Mouse (Mus musculus): ENCODE data around the gene Rnft1. TPM values are rescaled to one million over a fixed set of nuclear protein-coding genes. Genes with fewer than 3 reads are reported as not detected.

The Rnft1 gene
- polyA plus RNA-seq, 1 experiment = 9.3 TPM

GRCm38 (mm10) chr11:86473576-86473975 lies 10.9 kb upstream of the Rnft1 start:
- no peak overlapping the region for H3K27ac ChIP-seq (ENCODE audit: control insufficient read depth, insufficient read depth, low read length)
- H3K27me3 ChIP-seq (ENCODE audit: control insufficient read depth, insufficient read depth, low read length) = no peaks in the 10 kb centered on the region
- H3K4me3 ChIP-seq (ENCODE audit: control insufficient read depth, insufficient read depth, low read length) = no peak overlapping the region
- peaks cover 9% of the 10 kb centered on the region for H3K4me1 ChIP-seq (replicated peaks; ENCODE audit: control insufficient read depth, insufficient read depth, low read length)
- TF ChIP-seq POLR2A (IDR thresholded peaks at IDR 0.05; ENCODE audit: control insufficient read depth, extremely low read depth, insufficient read depth, low read length, poor library complexity) (no peak), CTCF (IDR thresholded peaks at IDR 0.05; ENCODE audit: borderline replicate concordance, control insufficient read depth, extremely low read depth, insufficient read depth, low read length, poor library complexity) (no peak)
- DNase-seq = no peak
- no peaks in the 10 kb centered on the region for H3K36me3 ChIP-seq (ENCODE audit: control insufficient read depth, insufficient read depth, low read length)
- 79% methylated on average over 3 of the region's 3 CpGs for WGBS

- Histone ChIP-seq H3K36me3 (ENCODE audit: control insufficient read depth, insufficient read depth, low read length) (peaks cover 7% of the 10 kb centered on the region; the same call in 1 of the 2 replicates), H3K4me1 (replicated peaks; ENCODE audit: control insufficient read depth, insufficient read depth, low read length) (peaks cover 5% of the 10 kb centered on the region), H3K27ac (ENCODE audit: control insufficient read depth, insufficient read depth, low read length) (peak overlapping the region; percentile 35; the same call in 1 of the 2 replicates), H3K4me3 (ENCODE audit: control insufficient read depth, insufficient read depth, low read length) (peak overlapping the region; percentile 76), H3K27me3 (ENCODE audit: control insufficient read depth, insufficient read depth, low read length) (no peaks in the 10 kb centered on the region)
- DNase-seq = peak; percentile 59
- TF ChIP-seq POLR2A (IDR thresholded peaks at IDR 0.05; ENCODE audit: control insufficient read depth, extremely low read depth, insufficient read depth, low read length, poor library complexity) (no peak), CTCF (IDR thresholded peaks at IDR 0.05; ENCODE audit: borderline replicate concordance, control insufficient read depth, extremely low read depth, insufficient read depth, low read length, poor library complexity) (no peak)
- under 1% methylated on average over 25 of the region's 25 CpGs for WGBS
Observed at GRCm38 (mm10) chr11:86484910-86485510, 553 bp downstream of the Rnft1 start.

- Histone ChIP-seq H3K27me3 (ENCODE audit: control insufficient read depth, insufficient read depth, low read length) (no peaks in the 10 kb centered on the region), H3K4me1 (replicated peaks; ENCODE audit: control insufficient read depth, insufficient read depth, low read length) (peaks cover 3% of the 10 kb centered on the region), H3K27ac (ENCODE audit: control insufficient read depth, insufficient read depth, low read length) (no peak overlapping the region), H3K36me3 (ENCODE audit: control insufficient read depth, insufficient read depth, low read length) (peaks cover 42% of the 10 kb centered on the region), H3K4me3 (ENCODE audit: control insufficient read depth, insufficient read depth, low read length) (no peak overlapping the region)
- TF ChIP-seq POLR2A (IDR thresholded peaks at IDR 0.05; ENCODE audit: control insufficient read depth, extremely low read depth, insufficient read depth, low read length, poor library complexity) (no peak), CTCF (IDR thresholded peaks at IDR 0.05; ENCODE audit: borderline replicate concordance, control insufficient read depth, extremely low read depth, insufficient read depth, low read length, poor library complexity) (no peak)
- no peak for DNase-seq
- WGBS = 94% methylated on average over 1 of the region's 1 CpGs
Observed at GRCm38 (mm10) chr11:86490782-86491181, 6.3 kb downstream of the Rnft1 start.

- H3K36me3 ChIP-seq (ENCODE audit: control insufficient read depth, insufficient read depth, low read length) = peaks cover 69% of the 10 kb centered on the region
- H3K4me3 ChIP-seq (ENCODE audit: control insufficient read depth, insufficient read depth, low read length) = no peak overlapping the region
- DNase-seq = no peak
- TF ChIP-seq POLR2A (IDR thresholded peaks at IDR 0.05; ENCODE audit: control insufficient read depth, extremely low read depth, insufficient read depth, low read length, poor library complexity) (no peak), CTCF (IDR thresholded peaks at IDR 0.05; ENCODE audit: borderline replicate concordance, control insufficient read depth, extremely low read depth, insufficient read depth, low read length, poor library complexity) (no peak)
- whole genome bisulfite sequencing = 95% methylated on average over 1 of the region's 1 CpGs
- H3K27ac ChIP-seq (ENCODE audit: control insufficient read depth, insufficient read depth, low read length) = no peak overlapping the region
- no peaks in the 10 kb centered on the region for H3K27me3 ChIP-seq (ENCODE audit: control insufficient read depth, insufficient read depth, low read length)
- no peaks in the 10 kb centered on the region for H3K4me1 ChIP-seq (replicated peaks; ENCODE audit: control insufficient read depth, insufficient read depth, low read length)
Observed at GRCm38 (mm10) chr11:86497356-86497755, 12.9 kb downstream of the Rnft1 start.

GRCm38 (mm10) chr11:86497908-86498307 lies 13.5 kb downstream of the Rnft1 start:
- H3K4me1 ChIP-seq (replicated peaks; ENCODE audit: control insufficient read depth, insufficient read depth, low read length) = no peaks in the 10 kb centered on the region
- H3K4me3 ChIP-seq (ENCODE audit: control insufficient read depth, insufficient read depth, low read length) = no peak overlapping the region
- no peaks in the 10 kb centered on the region for H3K27me3 ChIP-seq (ENCODE audit: control insufficient read depth, insufficient read depth, low read length)
- H3K36me3 ChIP-seq (ENCODE audit: control insufficient read depth, insufficient read depth, low read length) = peaks cover 71% of the 10 kb centered on the region
- TF ChIP-seq CTCF (IDR thresholded peaks at IDR 0.05; ENCODE audit: borderline replicate concordance, control insufficient read depth, extremely low read depth, insufficient read depth, low read length, poor library complexity) (peak; percentile 24; the same call in 1 of the 2 replicates), POLR2A (IDR thresholded peaks at IDR 0.05; ENCODE audit: control insufficient read depth, extremely low read depth, insufficient read depth, low read length, poor library complexity) (no peak)
- 97% methylated on average over 3 of the region's 3 CpGs for WGBS
- DNase-seq = no peak
- H3K27ac ChIP-seq (ENCODE audit: control insufficient read depth, insufficient read depth, low read length) = no peak overlapping the region

GRCm38 (mm10) chr11:86500795-86501194 lies 16.3 kb downstream of the Rnft1 start:
- 93% methylated on average over 1 of the region's 1 CpGs for WGBS
- no peak overlapping the region for H3K27ac ChIP-seq (ENCODE audit: control insufficient read depth, insufficient read depth, low read length)
- peaks cover 67% of the 10 kb centered on the region for H3K36me3 ChIP-seq (ENCODE audit: control insufficient read depth, insufficient read depth, low read length)
- DNase-seq = no peak
- no peaks in the 10 kb centered on the region for H3K4me1 ChIP-seq (replicated peaks; ENCODE audit: control insufficient read depth, insufficient read depth, low read length)
- H3K4me3 ChIP-seq (ENCODE audit: control insufficient read depth, insufficient read depth, low read length) = no peak overlapping the region
- TF ChIP-seq POLR2A (IDR thresholded peaks at IDR 0.05; ENCODE audit: control insufficient read depth, extremely low read depth, insufficient read depth, low read length, poor library complexity) (no peak), CTCF (IDR thresholded peaks at IDR 0.05; ENCODE audit: borderline replicate concordance, control insufficient read depth, extremely low read depth, insufficient read depth, low read length, poor library complexity) (no peak)
- no peaks in the 10 kb centered on the region for H3K27me3 ChIP-seq (ENCODE audit: control insufficient read depth, insufficient read depth, low read length)

Measured in thymus, adult 2 months (tissue).